Mouse (Mus musculus): Measurements from ENCODE around the gene Rinl.

Rinl gene

DNA sequence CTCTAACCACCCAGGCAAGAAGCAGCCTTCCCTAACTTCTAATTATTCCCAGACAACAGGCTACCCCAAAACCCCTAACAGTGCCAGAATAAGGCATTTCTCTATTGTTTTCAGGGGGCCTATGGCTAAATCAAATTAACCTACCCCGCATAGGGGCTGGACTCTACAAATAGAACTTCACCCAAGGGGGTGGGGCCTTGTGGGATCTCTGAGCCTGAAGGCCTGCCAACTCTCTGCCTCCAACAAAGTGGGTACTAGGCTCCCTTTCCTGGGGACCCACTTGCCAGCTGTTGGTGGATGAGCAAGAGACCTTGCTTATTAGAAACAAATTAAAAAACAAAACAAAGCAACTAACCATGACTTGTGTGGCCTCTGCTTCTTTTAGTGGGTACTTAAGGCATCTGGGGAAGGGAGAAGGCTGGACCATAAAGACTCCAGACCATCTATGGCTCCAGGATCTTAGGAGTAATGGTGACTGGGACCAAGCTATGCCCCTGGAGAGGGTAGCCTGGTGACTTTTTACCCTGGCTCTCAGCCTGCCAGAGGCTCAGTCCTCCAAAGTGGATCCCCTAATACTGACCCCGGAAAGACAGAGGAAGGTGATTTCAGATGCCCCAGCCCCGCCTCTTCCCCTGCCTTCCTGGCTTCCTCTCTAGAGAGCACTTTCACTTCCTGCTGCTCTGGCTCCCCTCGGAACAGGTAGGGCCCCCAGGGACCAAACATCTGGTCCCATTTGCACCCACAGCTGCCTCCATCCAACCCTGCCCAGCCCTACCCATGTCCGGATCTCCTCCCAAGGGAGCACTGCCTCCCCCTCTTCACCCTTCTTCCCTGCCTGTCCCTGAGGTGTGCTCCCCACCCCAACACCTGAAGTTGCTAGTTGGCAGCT is at the start of gene Rinl:
Gene Rinl, plus strand, starts transcription at position 663 of the 889 bp plus-strand sequence.
- DNase-seq (ENCODE audit: low spot score), result no peak

DNA sequence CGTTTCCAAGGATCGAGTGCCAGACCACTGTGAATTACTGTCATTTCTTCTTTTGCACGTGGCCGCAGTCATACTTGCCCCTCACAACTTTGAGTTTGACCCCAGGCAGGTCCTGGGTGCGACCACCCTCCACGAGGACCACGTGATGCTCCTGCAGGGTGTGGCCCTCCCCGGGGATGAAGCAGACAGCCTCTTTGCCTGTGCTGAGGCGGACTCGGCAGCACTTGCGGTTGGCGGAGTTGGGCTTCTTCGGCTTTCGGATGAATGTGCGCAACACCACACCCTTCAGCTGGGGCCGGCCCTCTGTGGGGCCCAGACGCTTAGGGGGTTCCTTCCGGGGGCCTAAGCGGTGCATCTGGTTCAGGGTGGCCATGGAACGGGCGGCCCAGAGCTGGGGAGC is 48.9 kb upstream of the Rinl start:
- DNase-seq (ENCODE audit: low spot score), result no peak

GRCm38 (mm10) chr7:28740949-28741348 is 47.8 kb upstream of the Rinl start:
- no peak for DNase-seq (ENCODE audit: low spot score)

DNA sequence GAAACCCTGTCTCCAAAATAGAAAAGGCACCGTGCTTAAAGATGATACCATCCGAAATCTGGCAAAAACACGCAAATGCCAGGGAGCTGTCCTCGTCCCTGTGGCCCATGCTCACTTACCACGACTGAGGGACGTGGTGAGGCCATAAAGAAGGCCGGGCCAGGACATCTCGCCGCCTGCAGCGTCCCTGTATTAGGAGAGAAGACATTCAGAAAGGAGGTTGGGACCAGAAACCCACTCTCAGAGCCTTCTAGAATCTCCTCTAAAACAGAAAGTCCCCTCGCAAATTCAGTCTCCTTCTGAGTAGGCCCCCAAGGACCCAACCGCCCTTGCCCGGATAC is 47.4 kb upstream of the Rinl start:
- DNase-seq (ENCODE audit: low spot score), result no peak

DNA sequence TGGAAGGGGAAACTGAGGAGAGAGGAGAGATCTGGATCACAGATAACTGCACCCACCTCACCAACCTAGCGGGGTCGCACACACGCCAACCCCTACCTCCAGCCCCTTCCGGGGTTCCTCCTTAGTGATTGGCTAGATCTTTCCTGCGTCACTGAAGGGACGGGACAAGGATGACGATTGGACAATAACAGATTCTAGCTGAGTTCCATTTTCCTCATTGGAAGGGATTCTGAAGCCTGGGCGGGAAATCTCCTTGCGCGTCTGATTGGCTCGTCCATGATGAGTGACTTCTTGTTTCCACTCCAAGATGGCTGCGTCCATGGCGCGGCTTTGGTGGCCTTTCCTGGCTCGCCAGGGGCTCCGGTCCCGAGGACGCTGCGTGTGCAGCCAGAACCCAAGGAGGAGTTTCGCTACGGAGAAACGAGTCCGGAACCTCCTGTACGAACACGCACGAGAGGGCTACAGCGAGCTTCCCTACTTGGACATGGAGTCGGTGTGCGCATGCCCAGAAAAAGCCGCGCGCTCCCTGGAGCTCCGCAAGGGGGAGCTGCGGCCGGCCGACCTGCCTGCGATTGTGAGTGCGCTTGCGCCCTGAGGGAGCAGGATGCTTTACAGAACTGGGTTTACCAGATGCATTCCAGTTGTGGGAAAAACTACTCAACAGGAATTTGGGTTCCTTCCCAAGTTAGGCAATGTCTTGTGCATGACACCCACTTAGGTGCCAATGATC is 46.9 kb upstream of the Rinl start, which contains the start of the genes Mrps12 and Sars2:
Gene Mrps12, minus strand, starts transcription at position 112 of the 730 bp plus-strand sequence.
Gene Sars2, plus strand, starts transcription at position 284 of the 730 bp plus-strand sequence.
- peak; percentile 93 for DNase-seq (ENCODE audit: low spot score)

GRCm38 (mm10) chr7:28749935-28750334 is 38.8 kb upstream of the Rinl start:
- DNase-seq (ENCODE audit: low spot score), result no peak

DNA sequence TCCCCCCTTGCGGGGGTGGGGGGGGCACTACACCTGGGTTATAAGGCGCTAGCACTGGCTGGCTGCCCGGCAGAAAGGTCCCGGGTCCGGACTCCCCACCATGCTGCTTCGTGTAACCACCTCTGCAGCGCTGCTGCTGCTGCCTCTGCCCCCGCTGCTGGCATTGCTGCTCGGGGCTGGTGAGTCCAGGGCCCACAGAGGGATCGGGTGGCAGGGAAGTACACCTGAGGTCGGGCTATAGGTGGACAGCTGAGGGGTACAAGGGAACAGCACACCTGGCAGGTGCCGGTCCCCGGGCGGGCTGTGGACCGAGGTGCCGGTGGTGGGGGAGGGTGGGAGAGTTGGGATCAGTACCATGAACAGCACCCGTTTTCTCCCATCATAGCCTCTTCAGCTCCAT is 32.7 kb upstream of the Rinl start, which contains the start of gene Ccer2:
Gene Ccer2, plus strand, starts transcription at position 96 of the 400 bp plus-strand sequence.
- DNase-seq (ENCODE audit: low spot score), result no peak

DNA sequence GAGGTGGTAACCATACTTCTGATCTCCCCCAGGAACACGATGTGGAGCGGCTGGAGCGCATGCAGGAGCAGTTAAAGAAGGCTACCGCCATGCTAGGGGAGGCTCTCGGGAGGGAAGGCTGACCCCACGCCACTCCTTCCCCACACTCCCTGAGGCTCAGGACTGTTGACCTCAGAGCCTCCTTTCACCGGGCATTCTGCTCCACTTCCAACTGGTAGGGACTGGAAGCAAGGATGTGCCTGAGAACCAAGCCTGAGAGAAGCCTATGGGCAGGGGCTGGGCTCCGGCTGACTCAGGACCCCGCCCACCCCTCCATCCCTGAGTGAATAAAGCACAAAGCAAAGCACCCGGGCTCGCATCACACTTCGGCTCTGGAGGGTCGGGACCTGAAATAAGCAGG is 30.1 kb upstream of the Rinl start:
- DNase-seq (ENCODE audit: low spot score), result no peak

GRCm38 (mm10) chr7:28761907-28762306 is 26.9 kb upstream of the Rinl start:
- no peak for DNase-seq (ENCODE audit: low spot score)

GRCm38 (mm10) chr7:28765211-28765610 is 23.6 kb upstream of the Rinl start:
- no peak for DNase-seq (ENCODE audit: low spot score)

- peak; percentile 90 for DNase-seq (ENCODE audit: low spot score)
Measured at GRCm38 (mm10) chr7:28766173-28766879, 22.4 kb upstream of the Rinl start, which contains the start of gene Sirt2. Gene Sirt2, plus strand, starts transcription at chr7:28766735.

- DNase-seq (ENCODE audit: low spot score), result no peak
Measured at GRCm38 (mm10) chr7:28766910-28767309, 21.9 kb upstream of the Rinl start.

DNA sequence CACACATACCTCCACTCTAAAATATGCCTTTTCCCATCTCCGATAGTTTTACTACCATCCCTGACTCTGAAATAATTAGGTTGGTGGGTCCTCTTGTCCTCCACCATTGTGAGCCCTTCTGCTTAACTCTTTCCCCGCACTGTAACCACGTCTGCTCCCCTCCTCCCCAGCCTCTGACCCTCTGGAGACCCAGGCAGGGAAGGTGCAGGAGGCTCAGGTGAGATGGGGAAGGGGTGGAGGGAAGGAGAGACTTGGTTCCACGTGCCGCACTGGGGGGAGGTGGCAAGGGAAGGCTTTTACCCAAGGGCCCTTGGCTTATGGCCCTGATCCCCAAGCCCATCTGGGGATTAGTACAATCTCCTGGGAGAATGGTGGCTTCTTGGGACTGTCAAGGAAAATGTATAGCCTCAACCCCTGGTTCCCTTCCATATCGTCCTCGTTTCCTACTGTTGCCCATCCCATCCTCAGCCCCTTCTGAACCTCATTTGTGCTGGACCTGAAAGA is 21.3 kb upstream of the Rinl start, which contains the start of gene Nfkbib:
Gene Nfkbib, minus strand, starts transcription at position 51 of the 504 bp plus-strand sequence.
- DNase-seq (ENCODE audit: low spot score), result no peak

DNA sequence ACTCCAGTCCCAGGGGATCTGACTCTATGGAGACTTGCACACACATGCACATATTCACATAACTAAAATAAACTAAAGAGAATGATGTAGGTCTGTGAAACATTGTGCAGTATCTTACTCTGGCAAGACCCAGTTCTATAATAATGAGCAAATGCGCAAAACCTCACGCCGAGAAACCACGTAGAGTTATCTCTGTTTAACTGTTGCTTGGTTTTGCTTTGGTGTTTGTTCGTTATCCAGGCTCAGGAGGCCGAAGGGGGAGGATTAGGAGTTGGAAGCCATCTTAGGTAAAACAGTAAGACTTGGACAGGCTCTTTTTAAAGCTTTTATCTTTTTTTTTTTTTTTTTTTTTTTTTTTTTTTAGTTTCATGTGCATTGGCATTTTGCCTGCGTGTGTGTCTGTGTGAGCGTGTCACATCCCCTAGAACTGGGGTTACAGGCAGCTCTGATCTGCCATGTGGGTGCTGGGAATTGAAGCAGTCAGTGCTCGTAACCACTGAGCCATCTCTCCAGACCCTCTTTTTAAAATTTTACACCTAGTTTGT is 19.3 kb upstream of the Rinl start:
- DNase-seq (ENCODE audit: low spot score), result no peak

- no peak for DNase-seq (ENCODE audit: low spot score)
Measured at GRCm38 (mm10) chr7:28770309-28770708, 18.5 kb upstream of the Rinl start.

- no peak for DNase-seq (ENCODE audit: low spot score)
Measured at GRCm38 (mm10) chr7:28771867-28772266, 16.9 kb upstream of the Rinl start.

GRCm38 (mm10) chr7:28773163-28773562 is 15.6 kb upstream of the Rinl start:
- no peak for DNase-seq (ENCODE audit: low spot score)

- DNase-seq (ENCODE audit: low spot score), result no peak
Measured at GRCm38 (mm10) chr7:28774164-28774563, 14.6 kb upstream of the Rinl start.

DNA sequence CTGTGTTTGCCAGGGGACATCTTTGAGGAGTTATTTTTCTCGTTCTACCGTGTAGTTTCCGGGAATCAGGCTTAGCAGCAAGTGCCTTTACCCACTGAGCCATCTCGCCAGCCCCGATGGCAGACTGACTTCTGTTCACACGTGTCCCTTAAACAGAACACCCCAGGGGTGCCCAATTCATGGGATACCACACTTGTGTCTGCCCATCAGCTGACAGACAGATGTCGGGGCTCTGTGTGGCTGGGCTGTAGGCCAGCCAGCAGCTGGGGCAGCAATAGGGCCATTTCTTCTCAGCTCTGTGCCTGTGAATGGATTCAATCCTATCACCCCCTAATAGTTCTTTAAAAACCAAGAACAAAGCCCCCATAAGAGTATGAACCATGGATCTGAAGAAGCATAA is 13.6 kb upstream of the Rinl start:
- no peak for DNase-seq (ENCODE audit: low spot score)

DNA sequence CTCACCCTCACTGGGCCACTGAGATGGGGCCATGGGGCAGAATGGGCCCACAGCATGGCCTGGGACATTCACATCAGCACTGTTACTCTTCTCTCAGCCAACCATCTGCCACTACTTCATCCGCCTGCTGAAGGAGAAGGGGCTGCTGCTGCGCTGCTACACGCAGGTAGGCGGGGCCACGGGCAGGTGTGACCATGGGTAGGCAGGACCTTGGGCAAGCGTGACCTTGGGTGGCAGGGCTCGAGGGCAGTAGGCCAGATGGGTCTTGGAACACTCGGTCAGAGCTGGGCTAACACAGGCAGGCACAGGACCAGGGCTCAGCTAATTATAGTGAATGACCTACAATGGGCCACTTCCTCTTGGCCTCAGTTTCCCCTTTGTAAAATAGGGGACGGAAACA is 9.9 kb upstream of the Rinl start:
- DNase-seq (ENCODE audit: low spot score), result no peak

- peak; percentile 87 for DNase-seq (ENCODE audit: low spot score)
Measured at GRCm38 (mm10) chr7:28780067-28780658, 8.6 kb upstream of the Rinl start.

All from ovary, postnatal 14 days (tissue).